Mouse (Mus musculus) neutrophil, adult 59 days (primary cell): Measurements from ENCODE around the gene Vmn1r188. TPM values are rescaled to one million over a fixed set of nuclear protein-coding genes. Genes with fewer than 3 reads are reported as not detected.

Experiments
- total RNA-seq, 2 experiments: library from RNA; stranded (reverse); gene quantifications; 1 replicate in 1 of 2; 2 replicates in 1 of 2; pipeline ENCODE4 v1.2.4; 2023

The Vmn1r188 gene
- not detected for total RNA-seq

DNA sequence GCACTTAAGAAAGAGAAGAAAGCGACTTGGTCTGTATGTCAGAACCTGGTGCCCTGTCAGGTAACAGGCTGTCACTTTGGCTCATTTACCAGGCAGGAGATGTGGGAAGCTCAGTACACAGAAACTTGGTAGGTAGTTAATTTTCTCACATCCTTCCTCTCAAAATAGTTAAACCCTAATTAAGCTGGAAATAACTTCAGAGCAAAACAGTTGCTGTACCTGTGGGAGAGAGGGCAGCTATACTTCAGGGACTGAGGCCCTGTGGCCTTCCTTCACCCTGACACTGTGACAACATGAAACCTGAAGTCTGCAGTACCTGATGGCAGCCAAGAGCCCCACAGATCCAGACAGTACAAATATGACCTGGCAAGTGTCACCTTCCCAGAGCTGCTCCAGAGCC is at the start of gene Vmn1r188:
Gene Vmn1r188 (plus strand): TSS at position 301 of the 400 bp plus-strand sequence.

DNA sequence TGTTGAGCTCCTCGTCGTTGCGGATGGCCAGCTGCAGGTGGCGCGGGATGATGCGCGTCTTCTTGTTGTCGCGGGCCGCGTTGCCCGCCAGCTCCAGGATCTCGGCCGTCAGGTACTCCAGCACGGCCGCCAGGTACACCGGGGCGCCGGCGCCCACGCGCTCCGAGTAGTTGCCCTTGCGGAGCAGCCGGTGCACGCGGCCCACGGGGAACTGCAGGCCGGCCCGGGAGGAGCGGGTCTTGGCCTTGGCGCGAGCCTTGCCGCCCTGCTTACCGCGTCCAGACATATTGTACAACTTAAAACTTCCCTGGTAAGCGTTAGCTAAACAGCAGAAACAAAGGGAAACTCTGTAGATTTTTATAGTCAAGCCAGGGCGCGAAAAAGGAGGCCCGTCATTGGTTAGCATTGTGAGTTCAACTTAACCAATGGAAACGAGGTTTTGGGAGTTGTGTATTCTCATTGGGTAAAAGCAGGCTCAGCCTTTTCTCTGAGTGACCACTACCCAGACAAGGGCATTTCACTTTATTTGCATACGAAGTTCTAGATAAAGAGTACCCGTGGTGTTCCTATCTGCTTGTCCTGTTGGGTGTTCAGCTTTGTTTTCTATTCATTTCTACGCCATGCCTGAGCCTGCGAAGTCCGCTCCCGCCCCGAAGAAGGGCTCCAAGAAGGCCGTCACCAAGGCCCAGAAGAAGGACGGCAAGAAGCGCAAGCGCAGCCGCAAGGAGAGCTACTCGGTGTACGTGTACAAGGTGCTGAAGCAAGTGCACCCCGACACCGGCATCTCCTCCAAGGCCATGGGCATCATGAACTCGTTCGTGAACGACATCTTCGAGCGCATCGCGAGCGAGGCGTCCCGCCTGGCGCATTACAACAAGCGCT is 48.7 kb upstream of the Vmn1r188 start, which contains the start of the genes Hist1h2ah and Hist1h2bk:
Gene Hist1h2ah (minus strand): TSS at position 302 of the 882 bp plus-strand sequence.
Gene Hist1h2bk (plus strand): TSS at position 604 of the 882 bp plus-strand sequence.

DNA sequence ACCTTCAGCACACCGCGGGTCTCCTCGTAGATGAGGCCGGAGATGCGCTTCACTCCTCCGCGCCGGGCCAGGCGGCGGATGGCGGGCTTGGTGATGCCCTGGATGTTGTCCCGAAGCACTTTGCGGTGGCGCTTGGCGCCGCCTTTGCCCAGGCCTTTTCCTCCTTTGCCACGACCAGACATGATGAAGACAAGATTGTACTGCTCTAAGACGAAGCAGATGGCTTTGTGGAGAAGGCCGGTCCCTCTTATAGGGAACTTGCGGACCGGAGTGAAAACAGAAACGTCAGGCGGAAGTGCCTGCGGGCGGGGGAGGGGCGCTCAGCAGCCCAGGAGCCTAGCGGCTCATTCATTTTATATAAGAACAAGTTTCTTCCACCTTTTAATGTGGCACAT is 43.1 kb upstream of the Vmn1r188 start, which contains the start of gene Hist1h4i:
Gene Hist1h4i (minus strand): TSS at position 221 of the 395 bp plus-strand sequence.

GRCm38 (mm10) chr13:22042568-22043502 is 41.4 kb upstream of the Vmn1r188 start, which contains the start of the genes Hist1h2ag and Hist1h2bj:
Gene Hist1h2ag (minus strand): TSS chr13:22042944.
Gene Hist1h2bj (plus strand): TSS chr13:22043214.

GRCm38 (mm10) chr13:22105724-22106123 is 21.5 kb downstream of the Vmn1r188 start, which contains the start of gene Vmn1r189:
Gene Vmn1r189 (minus strand): TSS chr13:22105824.

Other genes starting within 250 kb of the Vmn1r188 start
- under 1 TPM; 0.69 to 0.84 TPM for gene Zfp184, start 139.3 kb upstream of the Vmn1r188 start, total RNA-seq
- not detected for gene Pom121l2, start 103.2 kb upstream of the Vmn1r188 start, total RNA-seq
- 1 to 10 TPM; 2.3 to 2.7 TPM for gene Prss16, start 74.7 kb upstream of the Vmn1r188 start, total RNA-seq
- 100 to 1,000 TPM; 377 to 380 TPM for gene Hist1h2ah, start 48.9 kb upstream of the Vmn1r188 start, total RNA-seq
- 1,000 to 10,000 TPM; 1,315 to 1,407 TPM for gene Hist1h2bk, start 48.6 kb upstream of the Vmn1r188 start, total RNA-seq
- 100 to 1,000 TPM; 483 to 504 TPM for gene Hist1h4i, start 43.1 kb upstream of the Vmn1r188 start, total RNA-seq
- 1,000 to 10,000 TPM in 1 of 2 experiments, 100 to 1,000 TPM in 1; 911 to 1,015 TPM for gene Hist1h2ag, start 41.5 kb upstream of the Vmn1r188 start, total RNA-seq
- gene Hist1h2bj, start 41.2 kb upstream of the Vmn1r188 start, total RNA-seq: 1,000 to 10,000 TPM in 1 of 2 experiments, 100 to 1,000 TPM in 1; 957 to 1,065 TPM
- not detected for gene Vmn1r189, start 21.4 kb downstream of the Vmn1r188 start, total RNA-seq
- gene Vmn1r191, start 99.5 kb downstream of the Vmn1r188 start, total RNA-seq: not detected
- gene Vmn1r192, start 106.7 kb downstream of the Vmn1r188 start, total RNA-seq: not detected
- not detected for gene Vmn1r193, start 138.7 kb downstream of the Vmn1r188 start, total RNA-seq
- not detected for gene Vmn1r194, start 159.8 kb downstream of the Vmn1r188 start, total RNA-seq
- gene Vmn1r195, start 186.1 kb downstream of the Vmn1r188 start, total RNA-seq: not detected
- not detected for gene Vmn1r196, start 205.5 kb downstream of the Vmn1r188 start, total RNA-seq
- gene Vmn1r197, start 240.1 kb downstream of the Vmn1r188 start, total RNA-seq: not detected